Mouse (Mus musculus): ENCODE data around the gene Camkv. TPM values are rescaled to one million over a fixed set of nuclear protein-coding genes. Genes with fewer than 3 reads are reported as not detected.

Gene Camkv
- polyA plus RNA-seq, 1 experiment from 2014 or later, result 3.5 TPM

- no peak for ATAC-seq (replicated peaks; ENCODE audit: insufficient number of reproducible peaks, low FRiP score, low TSS enrichment, low read depth)
- no peaks in the 10 kb centered on the region for H3K9me3 ChIP-seq (replicated peaks; ENCODE audit: control insufficient read depth, low read length)
- no peaks in the 10 kb centered on the region for H3K4me1 ChIP-seq (ENCODE audit: control insufficient read depth, insufficient read depth, low read length)
- no peak overlapping the region for H3K27ac ChIP-seq (replicated peaks; ENCODE audit: low read depth, low read length)
- H3K4me2 ChIP-seq (ENCODE audit: low read depth, low read length), result no peak overlapping the region
- no peak for DNase-seq (ENCODE audit: low spot score)
- 68% methylated on average over 5 of the region's 5 CpGs for WGBS
- no peaks in the 10 kb centered on the region for H3K27me3 ChIP-seq (ENCODE audit: control insufficient read depth, insufficient read depth, low read length)
- H3K9ac ChIP-seq (replicated peaks; ENCODE audit: low read length), result no peak overlapping the region
- no peaks in the 10 kb centered on the region for H3K36me3 ChIP-seq (replicated peaks; ENCODE audit: control insufficient read depth, insufficient read depth, low read depth, low read length)
- H3K4me3 ChIP-seq (ENCODE audit: low read depth, low read length), result no peak overlapping the region
Observed at GRCm38 (mm10) chr9:107927749-107928148, 7.7 kb upstream of the Camkv start.

DNA sequence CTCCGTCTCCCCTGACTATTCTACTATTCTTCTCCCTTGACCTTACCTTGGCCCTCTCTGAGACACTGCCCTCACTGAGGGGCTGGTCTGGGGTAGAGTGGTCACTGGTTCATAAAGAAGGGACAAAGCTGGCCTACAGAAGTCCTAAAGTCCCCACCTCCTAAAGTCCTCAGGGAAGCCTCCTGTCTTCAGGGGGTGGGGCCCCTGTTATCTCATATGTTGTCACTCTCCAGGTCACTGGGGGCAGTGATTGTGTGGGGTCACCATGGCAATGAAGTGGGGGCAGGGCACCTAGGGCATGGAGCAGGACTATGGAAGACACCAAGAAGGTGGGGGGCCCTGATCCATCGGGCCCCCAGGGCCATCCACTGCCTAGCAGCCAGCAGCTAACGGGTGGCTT, 7.3 kb upstream of the Camkv start, which contains the start of gene Actl11:
Gene Actl11 (plus strand): TSS at position 301 of the 400 bp plus-strand sequence.
- H3K9me3 ChIP-seq (replicated peaks; ENCODE audit: control insufficient read depth, low read length), result no peaks in the 10 kb centered on the region
- H3K36me3 ChIP-seq (replicated peaks; ENCODE audit: control insufficient read depth, insufficient read depth, low read depth, low read length), result no peaks in the 10 kb centered on the region
- no peak within 1 kb of the TSS for H3K4me3 ChIP-seq (ENCODE audit: low read depth, low read length)
- H3K27ac ChIP-seq (replicated peaks; ENCODE audit: low read depth, low read length), result no peak within 1 kb of the TSS
- WGBS, result 74% methylated on average over 3 of the region's 3 CpGs
- no peak for ATAC-seq (replicated peaks; ENCODE audit: insufficient number of reproducible peaks, low FRiP score, low TSS enrichment, low read depth)
- no peak within 1 kb of the TSS for H3K9ac ChIP-seq (replicated peaks; ENCODE audit: low read length)
- H3K4me2 ChIP-seq (ENCODE audit: low read depth, low read length), result no peak within 1 kb of the TSS
- no peak for DNase-seq (ENCODE audit: low spot score)
- no peaks in the 10 kb centered on the region for H3K4me1 ChIP-seq (ENCODE audit: control insufficient read depth, insufficient read depth, low read length)
- no peaks in the 10 kb centered on the region for H3K27me3 ChIP-seq (ENCODE audit: control insufficient read depth, insufficient read depth, low read length)

- no peak for ATAC-seq (replicated peaks; ENCODE audit: insufficient number of reproducible peaks, low FRiP score, low TSS enrichment, low read depth)
Observed at GRCm38 (mm10) chr9:107932221-107932620, 3.3 kb upstream of the Camkv start.

GRCm38 (mm10) chr9:107934146-107934545, 1.3 kb upstream of the Camkv start:
- H3K9me3 ChIP-seq (replicated peaks; ENCODE audit: control insufficient read depth, low read length), result no peaks in the 10 kb centered on the region
- DNase-seq (ENCODE audit: low spot score) (no peak), ATAC-seq (replicated peaks; ENCODE audit: insufficient number of reproducible peaks, low FRiP score, low TSS enrichment, low read depth) (no peak)
- H3K27me3 ChIP-seq (ENCODE audit: control insufficient read depth, insufficient read depth, low read length), result no peaks in the 10 kb centered on the region; the same call in 1 of the 2 replicates
- no peak overlapping the region for H3K4me3 ChIP-seq (ENCODE audit: low read depth, low read length)
- peaks cover 2% of the 10 kb centered on the region; the same call in 1 of the 2 replicates for H3K4me1 ChIP-seq (ENCODE audit: control insufficient read depth, insufficient read depth, low read length)
- no peak overlapping the region for H3K4me2 ChIP-seq (ENCODE audit: low read depth, low read length)
- H3K36me3 ChIP-seq (replicated peaks; ENCODE audit: control insufficient read depth, insufficient read depth, low read depth, low read length), result no peaks in the 10 kb centered on the region
- H3K9ac ChIP-seq (replicated peaks; ENCODE audit: low read length), result no peak overlapping the region
- 88% methylated on average over 11 of the region's 11 CpGs for WGBS
- no peak overlapping the region for H3K27ac ChIP-seq (replicated peaks; ENCODE audit: low read depth, low read length)

More at GRCm38 (mm10) chr9:107932221-107932620, 3.3 kb upstream of the Camkv start:
- Histone ChIP-seq H3K9ac (replicated peaks; ENCODE audit: low read length) (no peak overlapping the region), H3K4me1 (ENCODE audit: control insufficient read depth, insufficient read depth, low read length) (peaks cover 2% of the 10 kb centered on the region; the same call in 1 of the 2 replicates), H3K36me3 (replicated peaks; ENCODE audit: control insufficient read depth, insufficient read depth, low read depth, low read length) (no peaks in the 10 kb centered on the region), H3K27me3 (ENCODE audit: control insufficient read depth, insufficient read depth, low read length) (no peaks in the 10 kb centered on the region; the same call in 1 of the 2 replicates), H3K27ac (replicated peaks; ENCODE audit: low read depth, low read length) (no peak overlapping the region), H3K4me2 (ENCODE audit: low read depth, low read length) (no peak overlapping the region), H3K9me3 (replicated peaks; ENCODE audit: control insufficient read depth, low read length) (no peaks in the 10 kb centered on the region), H3K4me3 (ENCODE audit: low read depth, low read length) (no peak overlapping the region)
- peak; percentile 18 for DNase-seq (ENCODE audit: low spot score)
- 56% methylated on average over 4 of the region's 4 CpGs for WGBS

DNA sequence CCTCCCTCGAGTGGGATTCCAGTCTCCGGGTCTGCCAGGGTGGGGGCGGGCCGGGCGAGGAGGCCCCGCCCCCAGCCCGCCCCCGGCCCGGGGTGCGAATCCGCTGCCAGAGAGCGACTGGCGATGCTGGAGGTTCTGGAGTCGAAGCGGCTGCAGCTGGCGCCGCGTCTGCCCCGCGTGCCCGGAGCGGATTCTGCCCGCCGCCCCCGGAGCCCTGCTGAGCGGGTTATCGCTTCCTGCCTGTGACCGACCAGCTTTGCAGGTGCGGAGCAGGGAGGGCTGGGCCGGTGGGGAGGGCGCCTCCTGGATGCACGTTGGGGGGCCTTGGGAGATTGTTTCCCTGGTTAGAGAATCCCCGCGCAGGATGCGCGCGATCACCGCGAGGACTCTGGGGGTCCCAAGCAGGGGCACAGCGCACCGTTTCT, 328 bp downstream of the Camkv start:
- no peak overlapping the region for H3K27ac ChIP-seq (replicated peaks; ENCODE audit: low read depth, low read length)
- H3K9ac ChIP-seq (replicated peaks; ENCODE audit: low read length), result peak overlapping the region; percentile 51
- H3K4me2 ChIP-seq (ENCODE audit: low read depth, low read length), result peak overlapping the region; percentile 91
- no peaks in the 10 kb centered on the region for H3K36me3 ChIP-seq (replicated peaks; ENCODE audit: control insufficient read depth, insufficient read depth, low read depth, low read length)
- under 1% methylated on average over 35 of the region's 41 CpGs for WGBS
- H3K4me3 ChIP-seq (ENCODE audit: low read depth, low read length), result peak overlapping the region; percentile 45
- DNase-seq (ENCODE audit: low spot score) (peak; percentile 67), ATAC-seq (replicated peaks; ENCODE audit: insufficient number of reproducible peaks, low FRiP score, low TSS enrichment, low read depth) (peak; percentile 7; the same call in 1 of the 2 replicates)
- H3K27me3 ChIP-seq (ENCODE audit: control insufficient read depth, insufficient read depth, low read length), result no peaks in the 10 kb centered on the region; the same call in 1 of the 2 replicates
- H3K4me1 ChIP-seq (ENCODE audit: control insufficient read depth, insufficient read depth, low read length), result peaks cover 2% of the 10 kb centered on the region; the same call in 1 of the 2 replicates
- H3K9me3 ChIP-seq (replicated peaks; ENCODE audit: control insufficient read depth, low read length), result no peaks in the 10 kb centered on the region

- Histone ChIP-seq H3K36me3 (replicated peaks; ENCODE audit: control insufficient read depth, insufficient read depth, low read depth, low read length) (no peaks in the 10 kb centered on the region), H3K4me1 (ENCODE audit: control insufficient read depth, insufficient read depth, low read length) (peaks cover 2% of the 10 kb centered on the region; the same call in 1 of the 2 replicates), H3K27ac (replicated peaks; ENCODE audit: low read depth, low read length) (no peak overlapping the region), H3K4me2 (ENCODE audit: low read depth, low read length) (peak overlapping the region; percentile 91), H3K4me3 (ENCODE audit: low read depth, low read length) (peak overlapping the region; percentile 45), H3K9ac (replicated peaks; ENCODE audit: low read length) (peak overlapping the region; percentile 51), H3K27me3 (ENCODE audit: control insufficient read depth, insufficient read depth, low read length) (no peaks in the 10 kb centered on the region; the same call in 1 of the 2 replicates), H3K9me3 (replicated peaks; ENCODE audit: control insufficient read depth, low read length) (no peaks in the 10 kb centered on the region)
- ATAC-seq (replicated peaks; ENCODE audit: insufficient number of reproducible peaks, low FRiP score, low TSS enrichment, low read depth) (peak; percentile 50), DNase-seq (ENCODE audit: low spot score) (peak; percentile 22)
- WGBS, result 1% methylated on average over 29 of the region's 29 CpGs
Observed at GRCm38 (mm10) chr9:107936215-107936822, 845 bp downstream of the Camkv start.

DNA sequence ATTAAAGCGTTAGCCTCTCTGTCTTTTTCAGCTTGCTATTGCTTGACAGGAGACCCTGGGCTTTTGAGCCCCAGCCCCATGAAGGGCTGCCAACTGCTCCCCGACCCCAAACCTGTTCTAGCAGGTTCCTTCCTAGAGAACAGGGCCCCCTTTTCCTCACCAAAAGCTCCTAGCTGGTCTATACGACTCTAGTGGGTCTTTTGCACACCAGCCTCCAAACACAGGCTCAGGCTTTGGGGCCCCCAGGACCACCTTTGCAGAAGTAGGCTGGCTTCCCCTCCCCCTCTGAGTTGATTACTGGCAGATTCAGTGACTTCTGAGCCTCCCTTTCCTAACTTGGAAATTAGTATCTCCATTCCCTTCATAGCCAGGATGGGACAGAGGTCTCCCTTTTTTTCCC, 1.4 kb downstream of the Camkv start:
- Histone ChIP-seq H3K4me1 (ENCODE audit: control insufficient read depth, insufficient read depth, low read length) (peaks cover 2% of the 10 kb centered on the region; the same call in 1 of the 2 replicates), H3K9me3 (replicated peaks; ENCODE audit: control insufficient read depth, low read length) (no peaks in the 10 kb centered on the region), H3K9ac (replicated peaks; ENCODE audit: low read length) (no peak overlapping the region; the same call in 1 of the 2 replicates), H3K27me3 (ENCODE audit: control insufficient read depth, insufficient read depth, low read length) (no peaks in the 10 kb centered on the region; the same call in 1 of the 2 replicates), H3K27ac (replicated peaks; ENCODE audit: low read depth, low read length) (no peak overlapping the region), H3K36me3 (replicated peaks; ENCODE audit: control insufficient read depth, insufficient read depth, low read depth, low read length) (no peaks in the 10 kb centered on the region), H3K4me2 (ENCODE audit: low read depth, low read length) (peak overlapping the region; percentile 91), H3K4me3 (ENCODE audit: low read depth, low read length) (peak overlapping the region; percentile 45)
- 7% methylated on average over 3 of the region's 3 CpGs for WGBS
- ATAC-seq (replicated peaks; ENCODE audit: insufficient number of reproducible peaks, low FRiP score, low TSS enrichment, low read depth), result no peak
- DNase-seq (ENCODE audit: low spot score), result no peak
